Mouse (Mus musculus): ENCODE measurements around the gene Fbxl2. TPM values are rescaled to one million over a fixed set of nuclear protein-coding genes. Genes with fewer than 3 reads are reported as not detected.

Fbxl2 gene
- total and polyA plus RNA-seq, 3 experiments, result 0.54 to 1.1 (median 0.81) TPM

DNA sequence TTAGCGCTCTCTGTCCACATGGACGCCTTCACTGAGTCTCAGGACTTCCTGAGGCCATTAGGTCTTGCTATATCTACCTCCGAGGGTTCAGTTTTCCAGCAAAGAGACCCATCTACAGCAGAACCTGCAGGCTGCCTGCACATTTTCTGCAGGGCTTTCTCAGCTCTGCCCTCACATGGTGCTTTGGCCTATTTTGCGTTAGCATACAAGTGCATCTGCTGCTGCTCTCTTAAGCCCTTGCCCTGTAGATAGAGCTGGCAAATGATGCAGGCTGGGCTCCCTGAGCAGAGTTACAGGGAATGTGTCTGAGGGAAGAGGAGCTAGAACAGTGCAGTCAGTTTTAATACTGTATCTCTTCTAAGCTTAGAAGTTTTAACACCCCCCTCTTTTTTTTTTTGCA lies 71.0 kb downstream of the Fbxl2 start:
- H3K4me3 ChIP-seq (replicated peaks in 1 of 3; ENCODE audit: low read depth in 2 of 3, low read length in 2 of 3, poor library complexity in 1 of 3), result no peak overlapping the region
- no peak overlapping the region for H3K27ac ChIP-seq (ENCODE audit: insufficient read depth, low read depth)
- dilution Hi-C loops (cut with MboI; ENCODE audit: extremely low pct_ligation_motif_present, extremely low pct_unique_long_range_greater_than_20kb, low sequenced_read_pairs) (no loop called here), in situ Hi-C loops (cut with MboI; ENCODE audit: low pct_ligation_motif_present, low pct_unique_long_range_greater_than_20kb, low sequenced_read_pairs) (no loop called here)
- H3K9ac ChIP-seq (ENCODE audit: insufficient read depth, low read depth), result no peak overlapping the region
- H3K4me1 ChIP-seq (ENCODE audit: control insufficient read depth in 1 of 2, insufficient read depth in 2 of 2), result peaks cover 2 to 10% of the 10 kb centered on the region in 2 experiments; a peak in 3 of 4 replicates
- H3K9me3 ChIP-seq (replicated peaks; ENCODE audit: low read length), result no peaks in the 10 kb centered on the region
- H3K36me3 ChIP-seq (replicated peaks in 1 of 2; ENCODE audit: control insufficient read depth in 1 of 2, insufficient read depth in 1 of 2, low read length in 1 of 2), result peaks cover 76 to 95% of the 10 kb centered on the region in 2 experiments
- no peak overlapping the region for H3K4me2 ChIP-seq (ENCODE audit: insufficient read depth, low read depth, poor library complexity, severe bottlenecking)
- no peaks in the 10 kb centered on the region for H3K79me2 ChIP-seq (replicated peaks; ENCODE audit: control insufficient read depth, extremely low read depth, insufficient read depth, poor library complexity, severe bottlenecking)
- no peak for DNase-seq (ENCODE audit: extremely low read depth)
- no peaks in the 10 kb centered on the region for H3K27me3 ChIP-seq (replicated peaks)
- TF ChIP-seq IRF4 (IDR thresholded peaks at IDR 0.05; ENCODE audit: low read depth, low read length), result no peak
- no peak for TF ChIP-seq POLR2AphosphoS2 (IDR thresholded peaks at IDR 0.05; ENCODE audit: low read depth, low read length)
- no peak for TF ChIP-seq CHD2 (IDR thresholded peaks at IDR 0.05; ENCODE audit: low read length)
- TF ChIP-seq USF2 (conservative IDR thresholded peaks at IDR 0.05; ENCODE audit: low read depth, low read length), result no peak
- no peak for TF ChIP-seq NRF1 (IDR thresholded peaks at IDR 0.05; ENCODE audit: low read depth, low read length)
- TF ChIP-seq ZC3H11A (IDR thresholded peaks at IDR 0.05; ENCODE audit: low read depth, low read length), result no peak
- TF ChIP-seq MAZ (IDR thresholded peaks at IDR 0.05; ENCODE audit: low read depth, low read length), result no peak
- TF ChIP-seq MAX (IDR thresholded peaks at IDR 0.05; ENCODE audit: low read length), result no peak
- no peak for TF ChIP-seq NELFE (IDR thresholded peaks at IDR 0.05; ENCODE audit: low read depth, low read length)
- TF ChIP-seq E2F4 (IDR thresholded peaks at IDR 0.05; ENCODE audit: insufficient replicate concordance, low read depth, low read length), result no peak
- TF ChIP-seq ELF1 (IDR thresholded peaks at IDR 0.05; ENCODE audit: low read depth, low read length), result no peak
- no peak for TF ChIP-seq USF1 (IDR thresholded peaks at IDR 0.05; ENCODE audit: low read depth, low read length)
- no peak for TF ChIP-seq ZNF384 (IDR thresholded peaks at IDR 0.05; ENCODE audit: low read depth, low read length)
- no peak for TF ChIP-seq MAFK (IDR thresholded peaks at IDR 0.05; ENCODE audit: insufficient replicate concordance, low read length)
- TF ChIP-seq RCOR1 (conservative IDR thresholded peaks at IDR 0.05; ENCODE audit: low read depth, low read length), result no peak

DNA sequence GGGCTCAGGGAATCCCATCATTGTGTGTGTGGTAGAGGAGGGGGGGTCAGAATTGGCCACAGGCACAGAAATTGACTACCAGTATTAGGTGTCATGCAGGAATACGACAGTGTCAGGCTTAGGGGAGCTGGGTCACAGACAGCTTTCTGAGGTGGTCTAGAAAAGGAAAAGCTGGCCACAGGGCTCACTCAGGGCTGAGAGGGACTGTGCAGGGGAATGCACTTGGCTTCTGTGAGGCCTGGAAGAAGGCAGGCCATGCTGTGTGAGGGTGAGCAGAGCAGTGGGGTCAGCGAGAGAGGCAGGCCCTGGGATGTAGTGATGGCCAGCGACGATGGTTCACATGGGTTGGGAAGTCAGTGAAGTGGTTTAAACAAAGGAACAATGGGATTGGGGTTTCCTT lies 72.1 kb downstream of the Fbxl2 start:
- DNase-seq (ENCODE audit: extremely low read depth), result no peak
- Histone ChIP-seq H3K27me3 (replicated peaks) (no peaks in the 10 kb centered on the region), H3K9ac (ENCODE audit: insufficient read depth, low read depth) (no peak overlapping the region), H3K4me2 (ENCODE audit: insufficient read depth, low read depth, poor library complexity, severe bottlenecking) (no peak overlapping the region), H3K9me3 (replicated peaks; ENCODE audit: low read length) (no peaks in the 10 kb centered on the region), H3K4me1 (ENCODE audit: control insufficient read depth in 1 of 2, insufficient read depth in 2 of 2) (peaks cover 2 to 10% of the 10 kb centered on the region in 2 experiments; a peak in 3 of 4 replicates), H3K27ac (ENCODE audit: insufficient read depth, low read depth) (no peak overlapping the region), H3K4me3 (replicated peaks in 1 of 3; ENCODE audit: low read depth in 2 of 3, low read length in 2 of 3, poor library complexity in 1 of 3) (no peak overlapping the region), H3K36me3 (replicated peaks in 1 of 2; ENCODE audit: control insufficient read depth in 1 of 2, insufficient read depth in 1 of 2, low read length in 1 of 2) (peaks cover 78 to 95% of the 10 kb centered on the region in 2 experiments), H3K79me2 (replicated peaks; ENCODE audit: control insufficient read depth, extremely low read depth, insufficient read depth, poor library complexity, severe bottlenecking) (no peaks in the 10 kb centered on the region)
- dilution Hi-C loops (cut with MboI; ENCODE audit: extremely low pct_ligation_motif_present, extremely low pct_unique_long_range_greater_than_20kb, low sequenced_read_pairs) (no loop called here), in situ Hi-C loops (cut with MboI; ENCODE audit: low pct_ligation_motif_present, low pct_unique_long_range_greater_than_20kb, low sequenced_read_pairs) (no loop called here)
- TF ChIP-seq PAX5 (IDR thresholded peaks at IDR 0.05; ENCODE audit: low read length), result no peak
- no peak for TF ChIP-seq ZC3H11A (IDR thresholded peaks at IDR 0.05; ENCODE audit: low read depth, low read length)
- no peak for TF ChIP-seq GABPA (IDR thresholded peaks at IDR 0.05; ENCODE audit: insufficient replicate concordance, low read depth, low read length)
- no peak for TF ChIP-seq CHD1 (IDR thresholded peaks at IDR 0.05; ENCODE audit: low read depth, low read length)
- TF ChIP-seq POLR2AphosphoS2 (IDR thresholded peaks at IDR 0.05; ENCODE audit: low read depth, low read length), result no peak
- TF ChIP-seq MAZ (IDR thresholded peaks at IDR 0.05; ENCODE audit: low read depth, low read length), result no peak
- TF ChIP-seq USF2 (conservative IDR thresholded peaks at IDR 0.05; ENCODE audit: low read depth, low read length), result no peak
- TF ChIP-seq MXI1 (IDR thresholded peaks at IDR 0.05; ENCODE audit: low read depth, low read length), result no peak
- no peak for TF ChIP-seq E2F4 (IDR thresholded peaks at IDR 0.05; ENCODE audit: insufficient replicate concordance, low read depth, low read length)
- TF ChIP-seq ETS1 (conservative IDR thresholded peaks at IDR 0.05; ENCODE audit: low read depth, low read length), result no peak
- no peak for TF ChIP-seq MAFK (IDR thresholded peaks at IDR 0.05; ENCODE audit: insufficient replicate concordance, low read length)
